In the genomic region with DNA sequence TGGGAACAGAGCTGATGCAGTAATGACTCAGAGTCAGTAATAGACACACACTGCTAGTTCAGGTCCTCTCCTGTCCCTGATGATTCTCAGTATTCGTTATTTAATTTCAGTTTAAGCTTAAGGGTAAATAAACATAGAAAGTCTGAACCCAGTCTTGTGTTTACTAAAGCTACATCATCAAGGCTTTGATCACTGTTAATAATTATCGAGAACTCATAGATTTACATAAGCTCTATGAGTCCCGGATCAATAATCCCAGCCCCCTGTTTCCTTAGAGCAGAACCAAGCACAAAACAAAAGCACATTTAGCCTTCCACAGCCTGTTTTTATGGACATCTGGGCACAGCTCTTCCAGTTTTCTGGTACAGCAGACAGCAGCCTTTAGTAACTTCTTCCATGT, we compare ENCODE assay signal across 22 mouse cellular contexts. TPM values are rescaled to one million over a fixed set of nuclear protein-coding genes. Genes with fewer than 3 reads are reported as not detected.
A peak's percentile ranks its signal among the peaks of the same experiment; 100 is the strongest.
DNase-seq lines count a peak whose midpoint lies in the region; ATAC-seq and TF ChIP-seq lines count a peak whose summit lies in the region.
"Had no signal": no experiment of that assay in that cellular context is flagged by ENCODE, and none has a peak within 500 bp of the region (broad histone marks: within the 10 kb centered on the region; RNA-seq: fewer than 3 reads in every experiment).

No protein-coding gene starts in this region.

- H3K27me3 ChIP-seq in liver, embryonic 15.5 days: no peaks in the 10 kb centered on the region
- no peaks in the 10 kb centered on the region for H3K27me3 ChIP-seq in liver, postnatal 0 days (ENCODE audit: insufficient read depth, low read length)
- H3K27me3 ChIP-seq in small intestine, adult 2 months (ENCODE audit: control insufficient read depth, insufficient read depth, low read length): no peaks in the 10 kb centered on the region
- no peaks in the 10 kb centered on the region for H3K27me3 ChIP-seq in hindbrain, postnatal 0 days (ENCODE audit: insufficient read depth, low read length)
- H3K27me3 ChIP-seq: embryonic facial prominence, embryonic 13.5 days; embryonic facial prominence, embryonic 15.5 days; forebrain, embryonic 12.5 days had no signal

- H3K4me2 ChIP-seq in liver, embryonic 15.5 days: no peak overlapping the region
- H3K4me2 ChIP-seq in liver, postnatal 0 days (ENCODE audit: low read depth, low read length): no peak overlapping the region
- no peak overlapping the region for H3K4me2 ChIP-seq in hindbrain, postnatal 0 days (ENCODE audit: low read depth, low read length)
- H3K4me2 ChIP-seq: embryonic facial prominence, embryonic 13.5 days; embryonic facial prominence, embryonic 15.5 days; forebrain, embryonic 12.5 days had no signal

- H3K27ac ChIP-seq in liver, embryonic 15.5 days (replicated peaks): peak overlapping the region; percentile 46; the same call in 1 of the 2 replicates
- peak overlapping the region; percentile 25; the same call in 1 of the 2 replicates for H3K27ac ChIP-seq in liver, postnatal 0 days (ENCODE audit: low read depth)
- peak overlapping the region; percentile 94 for H3K27ac ChIP-seq in small intestine, adult 2 months (ENCODE audit: insufficient read depth, low read depth, low read length)
- no peak overlapping the region for H3K27ac ChIP-seq in hindbrain, postnatal 0 days
- H3K27ac ChIP-seq: embryonic facial prominence, embryonic 13.5 days; embryonic facial prominence, embryonic 15.5 days; forebrain, embryonic 10.5 days; forebrain, embryonic 12.5 days had no signal

- H3K36me3 ChIP-seq in liver, embryonic 15.5 days (replicated peaks): no peaks in the 10 kb centered on the region
- H3K36me3 ChIP-seq in liver, postnatal 0 days (replicated peaks; ENCODE audit: insufficient read depth, low read length): no peaks in the 10 kb centered on the region
- no peaks in the 10 kb centered on the region for H3K36me3 ChIP-seq in small intestine, adult 2 months (ENCODE audit: control insufficient read depth, insufficient read depth, low read length)
- H3K36me3 ChIP-seq in hindbrain, postnatal 0 days (ENCODE audit: insufficient read depth, low read length): no peaks in the 10 kb centered on the region
- H3K36me3 ChIP-seq: embryonic facial prominence, embryonic 13.5 days; embryonic facial prominence, embryonic 15.5 days; forebrain, embryonic 10.5 days; forebrain, embryonic 12.5 days had no signal

- no peak overlapping the region for H3K4me3 ChIP-seq in liver, embryonic 15.5 days (replicated peaks)
- H3K4me3 ChIP-seq in liver, postnatal 0 days (ENCODE audit: low read depth, low read length): no peak overlapping the region
- no peak overlapping the region for H3K4me3 ChIP-seq in small intestine, adult 2 months (ENCODE audit: low read depth, low read length)
- no peak overlapping the region for H3K4me3 ChIP-seq in hindbrain, postnatal 0 days (ENCODE audit: low read length)
- H3K4me3 ChIP-seq: embryonic facial prominence, embryonic 13.5 days; embryonic facial prominence, embryonic 15.5 days; erythroblast, embryonic 14.5 days; forebrain, embryonic 10.5 days; forebrain, embryonic 12.5 days had no signal

- WGBS in liver, embryonic 15.5 days (ENCODE audit: insufficient replicate concordance): 60% methylated on average over 3 of the region's 3 CpGs
- 53% methylated on average over 3 of the region's 3 CpGs for WGBS in liver, postnatal 0 days (ENCODE audit: insufficient replicate concordance)
- 33% methylated on average over 3 of the region's 3 CpGs for WGBS in small intestine, adult 2 months
- WGBS in hindbrain, postnatal 0 days: 92% methylated on average over 3 of the region's 3 CpGs

- no peak for TF ChIP-seq CTCF in liver, postnatal 0 days (IDR thresholded peaks at IDR 0.05; ENCODE audit: low read depth)
- TF ChIP-seq CTCF in small intestine, adult 2 months (IDR thresholded peaks at IDR 0.05; ENCODE audit: extremely low read depth, insufficient read length, insufficient replicate concordance, low read depth, low read length): no peak
- TF ChIP-seq CTCF in hindbrain, postnatal 0 days (IDR thresholded peaks at IDR 0.05; ENCODE audit: low read depth): no peak

- no peak for TF ChIP-seq POLR2A in small intestine, adult 2 months (IDR thresholded peaks at IDR 0.05; ENCODE audit: low read depth, low read length)

- H3K9me3 ChIP-seq in liver, embryonic 15.5 days (replicated peaks): no peaks in the 10 kb centered on the region
- no peaks in the 10 kb centered on the region for H3K9me3 ChIP-seq in liver, postnatal 0 days (ENCODE audit: low read length)
- H3K9me3 ChIP-seq in hindbrain, postnatal 0 days (ENCODE audit: low read length): no peaks in the 10 kb centered on the region
- H3K9me3 ChIP-seq: embryonic facial prominence, embryonic 13.5 days; embryonic facial prominence, embryonic 15.5 days; forebrain, embryonic 10.5 days; forebrain, embryonic 12.5 days had no signal

- no peak for ATAC-seq in liver, embryonic 15.5 days (ENCODE audit: insufficient read depth)
- ATAC-seq in liver, postnatal 0 days: no peak
- ATAC-seq in hindbrain, postnatal 0 days: no peak
- ATAC-seq: forebrain, embryonic 14.5 days; forebrain, embryonic 16.5 days had no signal

- TF ChIP-seq EP300 in liver, postnatal 0 days (IDR thresholded peaks at IDR 0.05; ENCODE audit: low read depth): no peak

- DNase-seq in liver: no peak
- no peak for DNase-seq in liver, postnatal 0 days
- no peak for DNase-seq in hindbrain, postnatal 0 days (ENCODE audit: low spot score)
- DNase-seq: adrenal gland, adult 2 months; adrenal gland, postnatal 10 days; adrenal gland, postnatal 25 days; cerebellum, adult 11 months; cerebellum, adult 18-20 months; cerebellum, adult 8-10 months; cerebellum, adult 9-11 months; cerebellum, postnatal 14 days; cerebellum, postnatal 36 days; embryo, embryonic 11 days had no signal

- peaks cover 9% of the 10 kb centered on the region; the same call in 1 of the 2 replicates for H3K4me1 ChIP-seq in liver, embryonic 15.5 days (replicated peaks)
- peaks cover 17% of the 10 kb centered on the region for H3K4me1 ChIP-seq in liver, postnatal 0 days (ENCODE audit: insufficient read depth)
- peaks cover 30% of the 10 kb centered on the region; the same call in 1 of the 2 replicates for H3K4me1 ChIP-seq in small intestine, adult 2 months (ENCODE audit: control insufficient read depth, insufficient read depth, insufficient read length, low read length)
- H3K4me1 ChIP-seq in hindbrain, postnatal 0 days (ENCODE audit: insufficient read depth, low read length): no peaks in the 10 kb centered on the region
- H3K4me1 ChIP-seq: embryonic facial prominence, embryonic 13.5 days; embryonic facial prominence, embryonic 15.5 days; forebrain, embryonic 10.5 days; forebrain, embryonic 12.5 days had no signal

- no peak overlapping the region for H3K9ac ChIP-seq in liver, embryonic 15.5 days
- H3K9ac ChIP-seq in liver, postnatal 0 days (replicated peaks): no peak overlapping the region
- no peak overlapping the region for H3K9ac ChIP-seq in hindbrain, postnatal 0 days (replicated peaks; ENCODE audit: low read length)
- H3K9ac ChIP-seq: embryonic facial prominence, embryonic 13.5 days; embryonic facial prominence, embryonic 15.5 days; forebrain, embryonic 12.5 days had no signal

RNA-seq across cellular contexts. Expression of a gene that starts 59.0 kb away (rescaled TPM):
- 41.9 and 44.0 TPM in 2 replicates for polyA plus RNA-seq in liver, embryonic 15.5 days (2015; fragmentation: Nextera tagmentation; extraction: Ambion mirVana)
- 65.9 and 68.9 TPM in 2 replicates for polyA plus RNA-seq in liver, postnatal 0 days (2015; fragmentation: Nextera tagmentation; extraction: Ambion mirVana)
- 17.7 and 37.4 TPM in 2 replicates for polyA plus RNA-seq in small intestine, adult 2 months (2012; rRNA removed)
- total RNA-seq in hindbrain, postnatal 0 days (2014; rRNA removed): 15.2 and 18.1 TPM in 2 replicates
- 28.3 and 31.8 TPM in 2 replicates for polyA plus RNA-seq in hindbrain, postnatal 0 days (2015; fragmentation: Nextera tagmentation; extraction: Ambion mirVana)
